Mouse (Mus musculus) right cerebral cortex, postnatal 10 days (tissue): ENCODE data around the gene Mfsd7a.

Source experiments
- DNase-seq, 2 experiments: peaks; one replicate each; pipeline ENCODE4 v3.0.0; 2021; ENCODE audit warnings: low spot score in 2 of 2

The Mfsd7a gene

DNA sequence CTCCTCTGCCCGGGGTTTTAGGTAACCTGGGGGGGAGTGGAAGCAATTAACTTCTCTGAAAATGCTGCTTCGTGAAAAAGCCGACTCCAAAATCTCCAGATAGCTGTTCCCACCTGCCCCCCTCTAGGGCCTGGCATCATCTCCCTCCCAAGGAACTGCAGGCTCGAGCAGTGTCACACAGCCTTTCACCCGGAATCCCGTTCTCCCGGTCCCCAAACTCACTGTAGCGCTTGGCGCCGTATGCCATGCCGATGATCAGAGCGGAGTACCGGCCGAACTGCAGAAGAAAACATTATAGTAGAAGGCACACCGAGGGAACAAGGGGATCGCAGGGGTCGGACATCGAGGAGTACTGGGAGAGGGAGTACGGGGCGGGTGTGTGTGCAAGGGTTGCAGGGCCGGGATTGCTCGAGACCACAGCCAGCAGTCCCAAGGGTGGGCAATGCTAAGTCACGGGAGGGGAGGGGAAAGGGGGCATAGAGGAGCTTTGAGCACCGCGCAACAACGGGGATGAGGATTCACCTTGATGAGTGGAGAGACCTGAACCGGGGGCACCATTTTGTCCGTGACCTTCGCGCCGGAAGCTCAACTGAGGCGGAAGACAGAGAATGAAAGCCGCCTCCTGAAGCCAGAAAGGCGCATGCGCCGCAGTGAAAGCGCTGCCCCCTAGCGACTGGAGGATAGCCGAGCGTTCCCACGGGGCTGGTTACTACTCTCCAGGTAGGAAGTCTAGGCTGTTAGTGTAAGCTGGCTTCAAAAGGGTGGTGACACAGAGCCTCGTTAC is 14.7 kb downstream of the Mfsd7a start, which contains the start of gene Atp5k:
Gene Atp5k, minus strand, starts transcription at position 645 of the 784 bp plus-strand sequence.
- peak; percentile 96 to 97 for DNase-seq

DNA sequence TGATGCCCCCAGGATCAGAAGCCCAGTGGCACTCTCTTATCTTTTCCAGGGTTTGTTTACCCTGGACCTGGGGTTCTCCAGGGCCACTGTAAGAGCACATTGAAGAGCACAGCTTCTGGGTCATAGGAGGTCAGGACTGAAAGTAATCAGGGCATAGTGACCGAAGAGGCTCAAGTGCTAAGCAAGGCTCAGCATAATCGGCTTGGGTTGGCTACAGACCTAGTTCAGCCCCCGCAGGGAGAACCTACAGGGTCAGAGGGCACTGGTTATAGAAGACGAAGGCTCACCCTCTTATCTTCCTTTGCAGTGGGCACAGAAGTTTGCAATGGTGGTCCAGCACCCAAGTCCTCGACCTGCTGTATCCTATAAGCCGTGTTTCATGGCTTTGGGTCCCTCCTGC is 17.5 kb downstream of the Mfsd7a start:
- DNase-seq: no peak

- peak in 1 of 2 experiments; percentile 55 for DNase-seq
Observed at GRCm38 (mm10) chr5:108427186-108427585, 21.5 kb downstream of the Mfsd7a start.

DNA sequence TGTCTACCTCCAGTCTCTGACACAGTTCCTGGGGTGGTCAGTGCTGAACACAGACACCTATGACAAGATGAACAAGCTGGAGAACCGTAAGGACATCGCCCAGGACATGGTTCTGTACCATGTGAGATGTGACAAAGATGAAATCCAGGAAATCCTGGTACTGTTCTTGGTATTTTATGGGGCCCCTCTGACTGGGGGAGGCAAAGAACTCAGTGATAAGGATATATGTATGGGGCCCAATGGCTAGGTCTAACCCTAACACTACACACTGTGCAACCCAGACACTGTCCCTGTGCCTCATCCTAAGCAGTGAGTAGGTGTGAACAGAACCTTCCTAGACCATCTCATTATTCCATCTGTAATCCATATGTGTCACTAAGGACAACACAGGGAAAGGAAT is 25.3 kb downstream of the Mfsd7a start:
- no peak for DNase-seq

DNA sequence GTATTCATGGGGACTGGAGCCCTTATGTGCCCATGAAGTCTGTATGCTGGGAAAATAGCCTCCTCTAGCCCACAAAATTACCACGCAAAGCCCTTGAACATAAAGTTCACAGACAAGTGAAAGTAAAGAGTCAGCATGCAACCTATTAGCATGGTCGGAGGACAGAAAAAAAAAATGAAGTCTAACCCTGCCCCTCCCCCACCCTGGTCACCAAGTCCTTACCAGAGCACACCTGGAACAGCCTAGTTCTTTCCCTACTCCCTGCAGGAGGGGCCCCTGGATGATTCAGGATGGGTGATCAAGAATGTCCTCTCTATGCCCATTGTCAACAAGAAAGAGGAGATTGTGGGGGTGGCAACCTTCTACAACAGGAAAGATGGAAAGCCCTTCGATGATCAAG is 25.9 kb downstream of the Mfsd7a start:
- no peak for DNase-seq

DNA sequence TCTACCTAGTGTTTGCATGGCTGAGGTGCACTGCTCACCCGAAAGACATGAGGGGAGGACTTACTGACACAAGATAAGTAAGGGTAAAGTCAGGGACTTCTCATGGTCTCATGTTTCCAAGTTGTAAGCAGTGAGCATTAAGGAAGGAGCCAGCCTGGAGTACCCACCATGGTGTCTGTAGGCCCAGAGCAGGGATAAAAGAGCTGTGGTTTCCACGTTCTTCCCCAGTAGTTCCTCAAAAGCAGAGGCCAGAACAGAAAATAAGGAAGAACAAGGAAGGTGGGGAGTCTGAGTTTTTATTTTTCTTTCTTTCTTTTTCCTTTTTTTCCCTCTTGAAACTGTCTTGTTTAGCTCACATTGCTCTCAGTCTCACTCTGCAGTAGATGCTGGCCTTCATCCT is 34.0 kb downstream of the Mfsd7a start:
- DNase-seq: no peak

DNA sequence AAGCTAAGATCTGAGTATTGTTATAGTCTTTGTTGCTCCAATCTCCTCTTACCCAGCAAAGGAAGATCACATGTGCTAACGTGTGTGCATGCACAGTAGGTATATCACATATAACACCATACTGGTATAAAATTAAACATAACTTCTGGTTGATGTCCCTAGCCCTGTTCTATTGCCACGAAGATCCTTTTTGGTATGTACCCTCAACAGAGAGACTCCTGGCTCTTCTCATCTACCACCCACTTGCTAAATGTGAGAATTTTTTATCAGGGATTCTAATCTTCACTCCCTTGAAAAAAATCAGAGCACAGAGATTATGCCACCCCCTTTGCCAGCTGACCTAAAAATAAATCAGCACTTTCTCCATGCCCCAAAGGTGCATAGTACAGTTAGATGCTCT is 41.7 kb downstream of the Mfsd7a start:
- no peak for DNase-seq

- DNase-seq: no peak
Observed at GRCm38 (mm10) chr5:108405460-108405859, 43.2 kb downstream of the Mfsd7a start.

DNA sequence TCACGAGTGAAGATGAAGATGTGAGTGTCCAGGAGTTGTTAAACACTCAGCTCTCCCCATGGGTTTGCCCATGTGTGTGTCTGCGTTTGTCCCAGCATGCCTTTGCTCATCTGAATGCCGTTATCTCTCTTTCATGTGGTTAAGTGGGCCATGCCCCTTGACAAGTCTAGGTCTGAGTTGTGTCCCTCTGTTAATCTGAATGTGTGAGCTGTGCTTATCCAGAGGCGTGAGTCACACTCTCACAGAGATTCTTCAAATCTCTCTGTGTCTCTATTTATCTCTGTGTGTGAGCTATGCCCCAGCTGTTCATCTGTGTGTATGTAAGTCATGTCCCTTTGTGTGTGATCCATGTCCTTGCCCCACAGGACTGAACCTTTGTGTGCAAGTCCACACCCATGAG is 45.2 kb downstream of the Mfsd7a start:
- no peak for DNase-seq
